Mouse (Mus musculus) T-helper 17 cell (primary cell): ENCODE measurements around the gene Btbd9.
"Not testable (repeated sequence)": the region's sequence is repeated elsewhere in the genome, so short reads cannot be mapped to it uniquely, and the experiment has no call there.

Experiments
- in situ Hi-C, 2 experiments: fragments of 300-600 bp; cut with MboI, MseI; formaldehyde crosslinking; loops; 1 replicate in 1 of 2; 2 replicates in 1 of 2; pipeline ENCODE4 v1.15.1; 2025; ENCODE audit warnings: high pct_unique_total_duplicates in 2 of 2

The Btbd9 gene

DNA sequence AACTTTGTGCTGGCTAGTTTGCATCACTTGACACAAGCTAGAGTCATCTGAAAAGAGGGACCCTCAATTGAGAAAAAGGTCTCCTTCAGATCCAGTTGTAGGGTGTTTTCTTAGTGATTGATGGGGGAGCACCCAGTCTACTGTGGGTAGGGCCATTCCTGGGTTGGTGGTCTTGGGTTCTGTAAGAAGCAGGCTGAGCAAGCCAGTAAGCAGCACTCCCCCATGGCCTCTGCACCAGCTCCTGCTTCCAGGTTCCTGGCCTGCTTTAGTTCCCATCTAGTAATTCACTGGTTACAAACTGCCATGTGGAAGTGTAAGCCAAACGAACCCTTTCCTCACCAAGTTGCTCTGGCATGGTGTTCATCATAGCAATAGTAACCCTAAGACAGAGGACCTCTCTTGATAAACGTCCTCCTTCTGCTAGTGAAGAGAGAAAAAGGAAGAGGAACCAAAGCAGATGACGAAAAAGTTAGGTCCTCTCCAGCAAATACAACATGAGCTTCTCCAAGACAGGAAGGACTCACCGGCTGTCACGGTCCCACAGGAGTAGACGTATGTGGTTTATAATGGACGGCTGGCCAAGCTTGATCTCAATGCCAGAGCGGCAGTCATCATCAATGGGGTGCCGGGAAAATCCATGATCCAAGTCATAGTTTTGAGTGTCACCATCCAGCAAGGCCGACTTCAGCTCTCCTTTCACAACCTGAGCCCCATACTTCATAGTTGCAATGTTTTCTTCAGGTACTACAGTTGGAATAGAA, 59.5 kb downstream of the Btbd9 start:
- in situ Hi-C loops = no loop called here

DNA sequence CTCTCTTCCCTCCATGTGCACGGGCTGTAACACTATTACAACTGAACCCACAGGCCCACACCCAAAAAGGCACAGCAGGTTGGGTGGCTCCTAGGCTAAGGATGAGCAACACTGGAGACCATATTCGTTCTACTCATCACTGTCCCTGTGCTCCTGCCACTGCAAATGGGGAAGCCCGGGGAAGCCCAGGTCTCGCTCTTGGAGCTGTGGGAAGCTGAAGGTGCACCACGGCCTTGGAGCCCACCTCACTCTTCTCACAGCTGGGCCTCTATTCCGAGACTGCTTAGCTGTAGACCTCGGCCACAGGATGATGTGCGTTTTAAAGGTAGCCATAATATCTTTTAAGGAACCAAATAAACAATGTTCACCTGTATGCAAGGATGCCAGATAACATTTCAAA, 60.9 kb downstream of the Btbd9 start:
- in situ Hi-C loops = no loop called here

DNA sequence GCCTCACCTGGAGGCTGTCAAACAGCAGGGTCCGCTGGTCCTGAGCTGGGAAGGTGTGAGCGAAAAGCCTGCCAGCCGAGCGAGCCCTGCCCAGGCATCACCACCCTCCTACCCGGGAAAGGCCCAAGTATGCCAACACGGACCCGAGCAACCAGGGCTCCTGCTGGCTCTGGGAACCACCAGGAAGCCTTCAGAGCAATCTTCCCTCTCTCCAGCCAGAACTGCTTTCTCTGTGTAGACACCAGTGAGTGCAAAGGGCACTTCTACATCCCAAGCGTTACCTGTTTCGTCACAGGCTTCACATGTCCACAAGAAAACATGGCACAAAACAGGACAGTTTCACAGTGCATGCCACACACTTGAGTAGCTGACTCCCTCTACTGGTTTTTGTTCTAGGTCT, 63.3 kb downstream of the Btbd9 start:
- in situ Hi-C loops = no loop called here

DNA sequence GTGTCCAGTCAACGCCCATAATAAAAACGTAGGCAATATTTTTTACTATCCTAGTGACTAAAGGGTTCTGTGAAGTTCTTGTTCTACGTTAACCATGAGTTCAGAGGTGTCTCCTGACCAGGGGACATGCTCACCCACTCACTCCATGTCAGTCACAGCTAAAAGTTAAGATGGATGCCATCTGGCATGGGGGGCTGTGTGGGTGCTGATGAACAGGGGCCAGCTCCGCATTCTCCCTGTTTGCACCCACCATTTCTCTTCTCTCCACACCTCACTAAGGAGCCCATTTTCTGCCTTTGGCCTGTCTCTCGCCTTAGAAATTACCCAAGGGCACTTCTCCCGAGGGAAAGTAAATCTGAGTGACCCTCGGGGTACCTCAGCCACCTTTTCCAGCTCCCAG, 63.8 kb downstream of the Btbd9 start:
- in situ Hi-C loops = no loop called here

DNA sequence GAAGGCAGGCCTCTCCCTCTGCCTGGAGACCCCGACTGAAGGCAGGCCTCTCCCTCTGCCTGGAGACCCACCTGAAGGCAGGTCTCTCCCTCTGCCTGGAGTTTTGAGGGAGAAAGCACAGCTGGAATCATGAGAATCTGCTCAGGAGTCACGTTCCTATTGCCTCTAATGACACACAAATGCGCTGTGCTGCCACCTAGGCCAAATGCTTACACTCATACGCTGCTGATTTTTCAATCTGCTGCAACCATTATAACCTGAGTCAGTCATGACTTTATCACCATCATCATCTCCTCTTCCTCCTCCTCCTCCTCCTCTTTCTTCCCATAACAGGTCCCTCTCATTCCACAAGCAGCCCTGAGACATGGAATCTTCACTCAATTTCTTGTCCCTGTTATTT, 64.3 kb downstream of the Btbd9 start:
- in situ Hi-C loops = no loop called here

DNA sequence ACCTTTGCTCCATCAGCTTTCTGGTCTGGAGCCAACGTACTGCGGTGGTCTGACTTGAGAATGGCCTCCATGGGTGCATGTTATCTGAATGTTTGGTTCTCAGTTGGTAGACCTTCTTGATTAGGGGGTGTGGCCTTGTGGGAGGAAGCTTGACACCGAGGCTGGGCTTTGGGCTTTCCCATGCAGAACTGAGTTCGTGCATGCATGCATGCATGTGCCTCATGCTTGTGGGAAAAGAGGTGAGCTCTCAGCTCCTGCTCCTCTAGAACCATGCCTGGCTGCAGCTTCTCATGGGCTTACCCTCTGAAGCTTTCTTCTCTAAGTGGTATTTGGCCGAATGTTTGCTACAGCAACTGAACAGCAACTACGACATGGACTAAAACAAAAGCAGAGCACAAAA, 64.9 kb downstream of the Btbd9 start:
- in situ Hi-C loops = no loop called here

DNA sequence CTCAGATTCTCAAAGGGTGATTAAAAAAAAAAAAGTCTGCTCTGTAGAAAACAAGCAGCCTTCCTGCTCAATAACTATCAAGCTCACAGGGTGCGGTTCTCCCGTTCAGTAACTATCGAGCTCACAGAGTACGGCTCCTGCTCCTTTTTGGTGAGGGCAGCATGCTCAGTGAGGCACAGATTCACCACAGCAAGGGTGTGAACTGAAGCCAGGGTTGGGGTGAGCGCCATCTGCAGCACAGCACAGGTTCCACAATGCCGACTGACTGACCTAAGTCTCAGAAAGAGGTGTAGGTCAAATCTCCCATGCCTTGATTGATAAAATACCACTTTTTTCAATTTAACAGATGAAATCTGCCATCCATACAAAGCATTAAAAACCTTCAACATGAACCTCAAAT, 66.1 kb downstream of the Btbd9 start:
- in situ Hi-C loops = no loop called here

DNA sequence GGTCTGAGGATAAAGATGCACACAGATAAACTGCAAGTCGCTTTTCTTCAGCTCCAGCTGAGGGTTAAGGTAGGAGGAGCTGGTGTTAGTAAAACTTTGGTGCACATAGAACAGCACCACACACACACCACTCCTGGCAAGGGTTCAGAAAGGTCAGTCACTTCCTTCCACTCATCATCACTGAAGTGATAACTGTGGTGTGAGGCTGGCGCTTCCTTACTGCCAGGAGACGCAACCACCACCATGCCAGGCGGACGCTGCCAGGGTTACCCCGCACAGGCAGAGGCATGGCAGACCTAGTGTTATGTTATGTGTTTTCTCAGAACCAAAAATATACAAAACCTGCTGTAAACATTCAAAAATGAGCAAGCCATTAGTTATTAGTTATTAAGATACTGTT, 66.6 kb downstream of the Btbd9 start:
- in situ Hi-C loops = no loop called here

DNA sequence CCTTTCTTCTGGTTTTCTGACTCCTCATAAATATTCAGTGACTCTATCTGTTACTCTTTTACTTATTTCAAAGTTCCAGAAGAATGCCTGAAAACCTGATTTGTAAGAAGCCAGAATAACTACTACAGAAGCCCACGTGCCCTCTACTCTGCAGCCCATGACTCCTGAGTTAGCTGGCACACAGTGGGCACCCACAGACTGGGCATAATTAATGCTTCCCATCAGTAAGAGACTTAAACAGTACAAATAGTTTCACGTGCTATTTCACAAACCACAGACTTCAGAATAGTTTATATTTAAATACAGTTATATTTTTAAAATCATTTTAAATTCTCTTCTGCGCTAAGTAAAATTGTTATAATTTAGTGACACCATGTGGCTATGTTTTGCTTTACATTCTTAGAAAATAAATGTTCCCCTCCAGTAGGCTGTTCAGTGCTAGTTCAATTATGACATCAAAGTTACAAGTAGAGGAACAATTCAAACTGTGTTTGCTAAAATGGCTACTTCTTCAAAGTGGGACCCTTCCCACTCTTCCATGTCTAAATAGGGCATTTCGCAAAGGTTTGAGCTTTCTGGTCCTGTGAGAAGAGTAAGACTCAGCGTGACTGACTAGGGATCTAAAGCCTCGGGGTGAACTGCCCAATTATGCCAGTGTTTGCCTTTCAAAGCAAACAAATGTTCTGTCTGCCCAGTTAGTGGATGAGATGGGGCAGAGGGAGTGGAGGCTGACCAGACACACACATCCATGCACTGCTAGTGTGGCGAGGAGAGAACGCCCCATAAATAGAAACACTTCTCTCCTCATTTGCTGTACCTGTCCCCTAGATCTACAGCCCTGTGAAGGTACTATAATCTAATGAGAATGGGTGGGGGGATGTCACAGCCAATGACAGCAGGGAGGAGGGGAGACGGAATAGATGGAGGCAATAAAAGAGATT, 68.4 kb downstream of the Btbd9 start:
- in situ Hi-C loops = no loop called here

DNA sequence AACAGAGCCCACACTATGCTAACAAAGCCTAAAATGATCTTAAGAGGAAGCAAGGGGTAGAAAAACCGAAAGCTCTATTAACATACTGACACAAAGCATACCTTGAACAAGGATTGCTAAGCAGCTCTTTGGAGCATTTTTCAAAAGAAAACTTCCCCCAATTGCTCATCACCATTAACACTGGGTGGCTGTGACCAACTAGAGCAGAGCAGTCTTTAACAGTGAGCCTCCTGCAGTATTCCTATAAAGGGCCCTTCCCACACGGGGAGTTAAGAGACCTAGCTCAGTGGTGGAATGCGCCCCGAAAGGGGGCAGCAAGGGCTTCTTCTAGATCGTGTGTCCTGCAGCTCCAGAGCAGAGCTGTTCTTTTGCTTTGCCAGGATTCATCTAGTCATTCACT, 69.4 kb downstream of the Btbd9 start:
- in situ Hi-C loops = no loop called here

DNA sequence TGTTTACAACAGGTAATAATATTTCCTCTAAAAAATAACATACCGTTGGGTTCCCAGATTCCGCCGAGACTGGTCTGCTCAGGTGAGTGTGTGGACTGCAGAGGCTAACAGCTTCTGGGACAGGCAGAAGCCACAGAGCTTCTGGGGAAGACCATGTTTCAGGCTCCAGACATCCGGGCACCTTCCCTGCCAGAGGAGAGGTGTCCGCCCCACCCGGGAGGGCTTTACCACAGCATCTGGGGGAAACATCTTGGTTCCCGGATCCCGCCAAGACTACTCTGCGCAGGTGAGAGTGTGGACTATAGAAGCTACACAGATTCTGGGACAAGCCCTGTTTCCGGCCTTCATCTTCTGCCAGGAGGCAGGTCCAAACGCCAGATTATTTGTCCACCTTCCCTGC, 76.7 kb downstream of the Btbd9 start:
- in situ Hi-C loops = not testable (repeated sequence)

DNA sequence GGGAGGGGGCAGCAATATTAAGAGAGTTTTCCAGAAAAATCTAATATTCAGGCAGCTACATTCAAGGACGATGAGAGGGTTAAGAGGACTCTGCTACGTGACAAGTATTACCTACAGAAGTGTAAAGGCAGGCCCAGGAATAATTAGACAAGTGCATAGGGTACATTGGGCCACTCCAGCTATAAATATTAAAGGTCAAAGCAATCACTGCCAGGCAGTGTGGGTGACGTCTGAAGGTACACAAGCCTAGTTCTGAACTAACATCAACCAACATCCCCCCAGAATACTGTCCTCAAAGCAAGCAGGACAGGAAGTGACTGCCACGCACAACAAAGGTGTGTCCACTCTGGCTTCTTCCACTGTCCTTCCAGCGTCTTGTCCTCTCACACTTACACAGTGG, 77.5 kb downstream of the Btbd9 start:
- in situ Hi-C loops = no loop called here

DNA sequence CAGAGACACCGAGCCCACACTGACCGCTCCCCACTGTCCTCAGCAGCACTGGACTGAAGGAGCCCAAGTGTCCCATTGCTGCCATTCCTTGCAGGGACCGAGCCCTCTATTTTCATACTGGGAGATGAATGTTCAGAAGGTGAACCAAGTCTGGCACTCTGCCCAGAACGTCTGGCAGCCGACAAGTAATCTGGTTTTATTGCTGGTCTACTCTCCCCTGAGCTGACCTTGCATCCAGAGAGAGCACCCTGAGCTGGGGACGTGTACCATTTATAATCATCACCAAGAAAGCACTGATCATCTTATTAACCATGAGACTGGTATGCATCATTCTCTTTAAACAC, 77.9 kb downstream of the Btbd9 start:
- in situ Hi-C loops = no loop called here

DNA sequence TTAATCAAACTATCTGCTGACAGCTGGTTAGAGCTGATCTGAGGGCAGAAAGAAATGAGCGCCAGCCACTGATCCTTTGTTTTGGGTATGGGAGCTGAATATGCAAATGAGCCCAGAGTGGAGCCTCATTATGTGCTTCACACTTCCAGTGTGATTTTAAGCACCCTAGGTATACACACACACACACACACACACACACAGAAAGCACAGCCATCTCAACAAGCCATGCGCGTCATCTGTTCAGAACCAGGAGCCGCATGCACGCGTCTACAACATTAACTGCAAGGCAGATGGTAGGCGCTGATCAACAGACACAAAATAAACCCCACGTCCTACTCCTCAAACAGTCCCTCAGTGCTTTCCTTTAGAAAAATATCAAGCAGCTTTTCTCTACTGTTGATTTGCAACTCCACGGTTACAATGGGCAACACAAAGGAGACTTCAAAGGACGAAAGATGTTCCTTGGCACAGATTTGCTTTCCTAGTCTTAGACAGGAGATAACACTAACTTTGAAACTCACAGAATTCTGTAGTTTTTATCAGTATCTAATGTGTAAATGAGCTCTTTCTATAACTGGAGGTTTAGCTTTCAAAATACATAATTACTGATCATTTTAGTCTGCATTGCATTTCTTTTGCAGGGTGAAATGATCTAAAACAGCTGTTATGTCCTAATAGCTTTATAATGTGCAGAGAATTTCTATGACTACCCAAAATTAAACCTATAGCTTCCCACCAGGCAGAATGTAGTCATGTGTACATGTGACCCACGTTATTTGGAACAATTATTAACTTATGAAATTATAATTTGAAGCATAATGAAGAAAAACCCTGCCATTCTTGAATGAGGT, 78.5 kb downstream of the Btbd9 start:
- in situ Hi-C loops = no loop called here

DNA sequence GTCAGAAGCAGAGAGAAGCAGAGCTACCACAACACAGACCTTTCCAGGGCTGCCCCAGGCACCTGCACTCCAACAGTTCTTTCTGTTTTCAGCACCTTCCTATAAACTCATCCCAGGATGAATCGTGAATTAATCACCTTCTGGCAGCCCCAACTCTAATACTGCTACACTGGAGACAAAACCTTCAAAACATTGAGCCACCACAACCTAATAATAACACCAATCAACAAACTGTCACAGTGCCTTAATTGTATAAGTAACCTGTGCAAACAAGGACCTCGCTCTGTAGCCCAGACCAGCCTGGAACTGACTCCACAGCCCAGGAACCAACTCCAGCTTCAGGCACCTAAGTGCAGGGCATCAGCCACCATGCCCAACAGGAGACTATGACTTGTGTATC, 80.7 kb downstream of the Btbd9 start:
- in situ Hi-C loops = no loop called here

DNA sequence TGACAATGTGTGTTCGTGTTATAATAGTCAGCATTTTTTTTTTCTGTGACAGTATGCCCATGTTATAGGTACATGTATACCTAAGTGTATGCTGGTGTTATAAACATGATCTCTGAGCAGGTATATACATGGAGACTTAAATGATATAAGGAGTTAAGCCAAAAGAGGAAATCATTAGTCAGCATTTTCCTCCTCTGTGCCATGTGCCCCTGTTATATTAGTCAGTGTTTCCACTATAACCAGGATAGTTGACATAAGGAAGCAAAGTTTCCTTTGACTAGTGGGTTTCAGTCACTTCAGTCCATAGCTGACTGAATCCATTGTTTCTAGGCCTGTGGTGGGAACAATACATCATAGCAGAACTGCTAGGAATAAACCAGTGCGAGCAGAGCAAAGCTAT, 81.1 kb downstream of the Btbd9 start:
- in situ Hi-C loops = no loop called here

DNA sequence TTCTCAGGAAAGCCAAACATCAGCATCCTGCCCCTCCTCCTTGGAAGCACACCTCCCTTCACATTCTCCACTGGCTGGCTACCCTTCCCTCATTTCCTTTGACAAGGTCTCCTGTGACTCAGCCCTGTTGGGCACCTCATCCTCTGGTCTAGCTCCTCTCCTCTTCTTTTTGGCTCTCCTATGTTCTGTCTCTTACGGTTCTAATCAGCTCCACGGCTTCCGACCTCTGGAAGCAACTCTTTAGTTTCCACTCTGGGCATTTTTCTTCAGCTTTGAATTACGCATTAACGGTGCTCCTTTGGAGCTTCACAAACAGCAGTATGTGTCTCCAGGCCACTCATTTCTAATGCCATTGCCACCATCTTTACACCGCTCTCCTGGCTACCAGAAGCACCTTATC, 82.8 kb downstream of the Btbd9 start:
- in situ Hi-C loops = no loop called here

DNA sequence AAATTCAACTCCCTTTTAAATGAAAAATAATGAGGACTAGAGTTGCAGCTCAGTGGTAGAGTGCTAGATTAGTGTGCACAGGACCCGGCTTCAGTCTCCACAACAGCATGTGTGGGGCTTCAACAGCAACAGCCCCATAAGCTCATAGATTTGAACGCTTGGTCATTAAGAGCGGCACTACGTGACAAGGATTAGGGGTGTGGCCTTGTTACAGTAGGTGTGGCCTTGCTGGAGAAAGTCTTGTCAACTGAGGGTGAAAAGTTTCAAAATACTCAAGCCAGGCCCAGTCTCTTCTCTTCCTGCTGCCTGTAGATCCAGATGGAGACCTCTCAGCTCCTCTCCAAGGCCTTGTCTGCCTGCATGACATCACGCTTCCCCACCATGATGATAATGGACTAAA, 84.1 kb downstream of the Btbd9 start:
- in situ Hi-C loops = no loop called here

DNA sequence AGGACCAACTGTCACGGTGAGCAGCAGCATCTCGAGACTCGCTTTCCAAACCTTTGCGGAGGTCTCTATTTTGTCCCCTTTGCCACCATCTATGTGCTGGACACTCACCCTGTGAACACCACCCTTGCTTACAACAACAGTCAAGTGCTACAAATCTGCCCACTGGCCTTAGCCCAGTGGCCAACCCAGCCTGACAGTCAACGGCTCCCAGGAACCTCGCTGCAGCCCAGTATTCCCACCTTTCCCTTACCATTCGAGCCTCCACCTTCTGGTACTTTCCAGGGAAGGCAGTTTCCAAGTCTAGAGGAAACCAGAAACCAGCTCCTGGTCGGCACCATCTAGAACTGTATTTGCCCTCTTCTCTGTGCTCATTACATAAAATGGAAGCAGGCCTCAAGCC, 84.7 kb downstream of the Btbd9 start:
- in situ Hi-C loops = no loop called here

DNA sequence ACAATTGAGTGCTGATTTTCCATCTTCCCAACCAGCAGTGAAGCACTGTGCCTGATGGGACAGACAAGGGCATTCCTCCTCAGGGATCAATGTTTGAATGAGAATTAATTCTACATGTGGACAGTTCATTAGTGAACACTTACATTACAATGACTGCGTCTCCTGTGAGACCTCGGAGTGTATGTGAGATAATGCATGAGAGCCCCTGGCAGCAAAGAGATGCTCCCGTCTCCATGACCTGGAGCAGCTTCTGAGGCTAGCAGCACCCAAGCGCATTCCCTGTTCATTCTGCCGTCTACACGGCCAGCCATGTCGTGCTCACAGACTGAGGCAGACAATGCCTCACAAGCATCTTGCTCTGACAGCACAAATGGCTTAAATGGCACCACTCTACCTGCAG, 85.7 kb downstream of the Btbd9 start:
- in situ Hi-C loops = no loop called here

DNA sequence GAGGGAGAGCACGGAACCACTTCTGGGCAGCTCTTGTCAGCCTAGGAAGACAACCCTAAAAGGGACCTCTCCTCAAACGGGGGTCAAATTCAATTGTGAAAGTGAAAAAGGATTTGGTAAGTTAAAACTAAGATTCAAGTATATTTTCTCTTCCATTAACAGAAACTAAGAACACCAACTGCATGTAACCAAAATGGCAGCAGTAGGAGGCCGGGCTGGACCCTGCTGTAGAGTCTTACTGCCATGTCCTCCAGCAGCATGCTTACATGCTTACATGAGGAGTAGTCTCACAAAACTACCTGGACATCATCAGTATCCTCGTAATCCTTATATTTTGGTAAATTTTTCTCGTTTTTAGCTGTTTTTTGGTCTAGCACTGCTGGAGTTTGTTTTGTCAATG, 86.2 kb downstream of the Btbd9 start:
- in situ Hi-C loops = no loop called here

DNA sequence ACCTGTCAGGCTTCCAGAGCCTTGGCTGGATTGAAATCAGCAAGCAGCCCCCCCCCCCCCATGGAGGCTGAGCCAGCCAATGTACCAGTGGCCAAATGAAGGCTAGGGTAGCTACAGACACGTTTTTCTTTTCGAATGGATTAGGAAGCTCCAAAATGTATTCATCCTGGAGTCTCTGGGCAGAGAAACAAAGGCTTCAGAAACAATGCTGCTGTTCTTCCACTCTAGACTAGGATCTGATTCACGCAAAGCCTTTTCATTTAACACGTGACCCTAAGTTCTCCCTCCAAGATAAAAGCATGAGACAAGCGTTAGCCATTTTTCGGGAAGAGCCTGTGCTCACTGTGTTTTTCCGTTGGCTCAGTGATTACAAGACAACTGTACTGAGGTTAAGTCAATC, 86.7 kb downstream of the Btbd9 start:
- in situ Hi-C loops = no loop called here
